Mouse (Mus musculus) ovary, adult 18-20 months (tissue): Measurements from ENCODE around the gene Cep170.

Experiments
- DNase-seq: peaks from one replicate; pipeline ENCODE4 v3.0.0; 2022; ENCODE audit warnings: low spot score, mixed read lengths

The Cep170 gene

DNA sequence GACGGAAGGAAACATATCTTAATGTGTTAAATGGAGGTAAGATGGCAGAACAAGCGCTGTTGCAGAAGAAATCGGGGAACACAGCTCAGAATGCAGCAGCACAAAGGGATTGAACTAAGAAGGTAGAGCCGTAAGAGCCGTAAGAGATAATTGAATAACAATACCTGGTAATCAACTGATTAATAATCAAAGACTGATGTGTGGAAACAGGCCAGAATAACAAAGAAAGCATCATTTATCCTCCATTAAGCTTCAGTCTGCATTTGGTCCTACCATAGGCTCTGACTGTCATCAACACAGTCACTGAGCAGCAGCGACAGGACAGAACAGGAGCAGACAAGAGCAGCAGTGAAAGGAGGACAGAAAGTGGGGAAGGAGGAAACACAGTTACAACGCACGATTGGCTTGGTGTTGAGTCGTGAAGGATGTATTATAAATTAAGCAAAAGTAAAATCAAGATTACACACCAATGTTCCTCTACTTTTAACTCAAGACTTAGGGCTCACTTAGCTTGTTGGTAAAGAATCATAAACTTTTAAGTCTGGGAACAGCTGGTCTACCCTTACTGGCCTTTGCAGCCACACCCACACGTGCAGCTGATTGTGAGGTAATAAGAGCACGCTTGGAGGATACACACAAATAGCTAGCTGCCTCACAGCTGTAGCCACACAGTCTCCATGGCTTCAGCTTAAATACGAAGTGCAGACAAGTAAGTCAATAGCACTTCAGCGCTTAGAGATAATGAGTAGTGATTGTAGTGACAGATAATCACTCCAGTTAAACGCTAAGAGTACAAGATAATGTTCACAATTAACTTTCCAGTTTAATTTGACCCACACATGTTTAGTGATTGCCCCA lies 59.8 kb downstream of the Cep170 start:
- DNase-seq = no peak

DNA sequence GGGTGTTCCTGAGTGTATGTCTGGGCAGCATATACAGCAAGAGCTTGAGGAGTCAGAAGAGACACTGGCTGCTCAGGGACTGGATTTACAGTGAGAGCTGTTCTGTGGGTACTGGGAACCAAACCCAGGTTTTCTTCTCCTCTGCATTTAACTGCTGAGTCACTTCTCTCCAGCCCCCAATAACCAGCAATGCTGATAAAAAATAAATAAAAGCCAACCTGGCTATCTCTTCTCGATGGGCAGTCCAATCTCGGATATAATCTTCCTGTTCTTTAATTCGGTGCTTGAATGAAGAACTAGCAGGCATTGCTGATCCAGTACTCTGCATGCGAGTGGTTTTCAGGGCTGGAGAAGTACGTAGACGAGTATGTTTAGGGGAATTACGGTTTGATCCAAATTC lies 64.2 kb downstream of the Cep170 start:
- no peak for DNase-seq

DNA sequence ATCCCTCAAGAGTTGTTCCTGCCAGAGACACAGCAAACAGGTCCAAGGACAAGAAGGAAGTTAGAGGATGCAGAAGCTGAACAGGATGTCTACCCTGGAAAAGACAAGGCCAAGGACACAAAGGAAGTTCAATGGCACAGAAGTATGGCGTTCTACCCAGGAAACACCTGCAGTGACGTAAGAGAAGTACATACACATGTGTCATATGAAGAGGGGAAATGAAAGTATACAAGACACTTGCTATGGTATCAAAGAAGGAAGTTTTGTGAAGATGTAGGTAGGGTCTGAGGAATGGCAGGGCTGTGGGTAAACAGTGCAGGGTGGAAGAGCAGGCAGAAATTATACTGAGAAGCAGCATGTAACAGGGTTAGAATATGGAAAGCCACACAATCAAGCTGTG lies 81.0 kb downstream of the Cep170 start:
- DNase-seq = no peak

DNA sequence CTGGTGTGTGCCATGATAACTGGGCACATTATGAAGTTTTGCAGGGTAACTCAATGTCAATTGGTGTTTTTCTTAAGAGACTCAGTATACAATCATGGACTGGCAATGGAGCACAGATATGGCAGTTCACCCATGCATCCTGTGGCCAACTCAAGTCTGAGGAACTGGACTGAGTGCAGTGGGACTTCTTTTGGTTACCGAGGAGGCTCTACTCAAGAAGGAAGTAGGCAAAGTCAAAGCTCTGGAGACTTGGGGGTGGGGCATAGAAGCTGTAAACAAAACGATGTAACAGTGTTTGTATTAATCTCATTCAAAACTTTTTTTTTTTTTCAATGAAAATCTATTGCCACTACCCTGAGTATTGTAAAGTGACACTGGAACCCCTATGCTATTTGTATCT lies 83.3 kb downstream of the Cep170 start:
- no peak for DNase-seq

DNA sequence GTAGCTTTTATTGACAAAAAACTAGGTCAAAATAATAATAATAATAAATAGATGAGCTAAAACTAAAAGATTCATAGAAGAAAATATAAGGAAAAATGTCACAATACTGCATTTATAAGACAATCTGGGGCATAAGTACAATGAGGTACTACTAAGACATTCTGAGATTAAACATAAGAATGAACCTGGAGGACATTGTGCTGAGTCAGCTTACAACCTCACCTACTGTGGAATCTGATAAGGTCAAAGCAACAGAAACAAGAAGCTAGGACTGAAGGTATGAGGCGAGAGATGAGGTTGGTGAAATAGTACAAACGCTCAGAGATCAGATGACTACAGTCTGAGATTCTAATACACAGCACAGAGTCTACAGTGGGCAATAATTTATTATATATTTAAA lies 86.5 kb downstream of the Cep170 start:
- no peak for DNase-seq

DNA sequence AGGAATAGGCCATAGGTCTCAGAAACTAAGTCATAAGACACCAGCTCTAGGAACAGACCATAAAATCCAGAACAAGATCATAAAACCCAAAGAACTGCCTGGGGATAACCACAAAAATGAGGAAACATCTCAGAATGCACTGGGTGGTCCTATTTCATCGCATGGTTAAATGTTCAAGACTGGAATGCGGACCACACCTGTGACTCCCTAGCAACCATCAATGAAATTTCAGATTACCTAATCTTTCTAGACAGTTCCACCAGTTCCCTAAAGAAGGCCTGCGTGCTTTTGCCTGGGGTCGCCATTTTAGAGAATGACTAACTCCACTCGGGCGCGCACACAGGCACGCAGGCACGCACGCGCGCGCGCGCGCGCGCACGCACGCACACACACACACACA lies 89.1 kb downstream of the Cep170 start:
- no peak for DNase-seq

DNA sequence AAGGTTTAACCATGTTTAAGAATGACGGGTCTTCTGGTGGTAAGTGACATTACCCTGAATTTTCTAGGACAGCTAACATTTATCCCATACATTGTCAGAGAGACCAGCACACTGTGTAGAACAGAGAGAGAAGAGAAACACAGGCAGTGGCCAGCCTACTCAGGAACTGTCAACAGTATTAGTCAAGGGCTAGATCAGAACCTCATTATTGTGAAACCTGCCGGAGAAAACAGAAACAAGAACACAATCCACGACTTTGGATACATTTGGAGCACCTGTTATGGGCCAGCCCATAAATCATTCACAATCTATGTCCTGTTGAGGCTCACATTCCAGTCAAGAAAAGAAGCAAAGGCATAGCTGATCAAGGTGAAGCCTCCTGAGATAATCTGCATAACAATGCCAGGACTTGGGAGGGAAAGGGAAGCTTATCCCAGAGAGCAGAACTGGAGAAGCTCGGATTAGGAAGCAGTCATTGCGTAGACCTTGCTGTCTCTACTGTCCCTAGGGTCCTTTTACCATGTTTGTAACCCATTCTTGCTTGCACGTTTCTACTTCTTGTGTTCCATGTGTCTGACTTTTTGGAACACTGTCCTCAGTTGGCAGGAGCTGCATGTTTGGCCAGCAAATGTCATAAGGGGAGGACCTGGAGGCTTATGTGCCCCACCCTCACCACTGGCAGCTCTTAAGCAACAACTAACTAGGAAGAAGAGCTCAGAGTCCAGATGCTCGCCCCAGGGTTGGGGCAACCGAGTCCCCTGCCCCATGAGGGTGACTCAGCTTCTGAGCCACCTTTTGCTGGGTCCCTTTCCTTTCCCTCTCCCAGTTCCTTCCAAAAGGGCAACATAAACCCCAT lies 89.8 kb downstream of the Cep170 start:
- DNase-seq = no peak

DNA sequence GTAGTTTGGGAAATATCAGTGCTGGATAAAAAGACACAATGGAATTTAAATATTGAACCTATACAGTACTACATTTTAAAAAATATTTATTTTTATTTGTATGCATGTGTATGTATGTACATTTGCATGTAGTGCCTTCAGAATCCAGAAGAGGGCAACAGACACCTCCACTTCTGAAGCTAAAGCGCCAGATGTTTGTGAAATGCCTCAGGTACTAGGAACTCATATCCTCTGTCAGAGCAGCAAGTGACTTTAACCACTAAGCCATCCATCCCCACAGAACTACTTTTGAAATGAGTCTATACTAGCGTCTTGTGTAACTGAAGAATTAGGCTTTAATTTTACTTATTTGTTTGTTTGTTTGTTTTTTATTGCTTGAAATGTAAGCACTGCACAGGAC lies 101.4 kb downstream of the Cep170 start:
- DNase-seq = no peak

DNA sequence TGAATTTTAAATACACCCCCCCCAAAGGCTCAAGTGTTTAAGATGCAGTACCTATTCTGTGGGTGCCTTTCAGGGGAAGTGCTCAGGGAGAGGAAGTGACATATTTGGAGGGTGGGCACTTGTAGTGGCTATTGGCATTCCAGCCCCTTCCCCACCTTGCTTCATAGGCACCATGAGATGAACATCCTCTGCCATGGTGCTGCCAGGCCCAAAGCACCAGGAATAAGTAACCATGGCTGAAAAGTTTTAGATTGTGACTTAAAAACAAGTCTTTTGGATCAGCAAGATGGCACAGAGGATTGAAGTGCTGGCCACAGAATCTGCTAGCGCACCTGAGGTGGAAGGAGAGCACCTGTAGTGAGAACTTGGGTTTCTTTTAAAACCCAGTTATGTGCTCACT lies 113.6 kb downstream of the Cep170 start:
- no peak for DNase-seq

DNA sequence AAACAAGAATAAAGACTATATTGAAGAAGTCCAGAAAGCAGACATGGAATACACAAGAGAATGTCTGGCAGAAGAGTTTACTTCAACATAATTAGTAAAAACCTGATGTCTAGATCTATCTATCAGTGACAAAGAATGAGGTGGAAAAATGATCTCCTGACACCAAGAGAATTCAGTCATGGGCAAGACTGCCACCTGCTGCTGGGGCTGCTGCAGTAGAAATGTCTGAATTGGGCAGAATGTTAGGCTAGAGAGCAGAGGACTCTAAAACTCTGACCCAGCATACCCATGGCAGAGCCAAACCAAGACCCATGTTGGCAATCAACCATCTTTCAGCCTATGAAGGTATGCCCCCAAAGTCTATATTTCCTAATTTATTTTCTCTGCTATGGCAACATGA lies 114.1 kb downstream of the Cep170 start:
- no peak for DNase-seq

DNA sequence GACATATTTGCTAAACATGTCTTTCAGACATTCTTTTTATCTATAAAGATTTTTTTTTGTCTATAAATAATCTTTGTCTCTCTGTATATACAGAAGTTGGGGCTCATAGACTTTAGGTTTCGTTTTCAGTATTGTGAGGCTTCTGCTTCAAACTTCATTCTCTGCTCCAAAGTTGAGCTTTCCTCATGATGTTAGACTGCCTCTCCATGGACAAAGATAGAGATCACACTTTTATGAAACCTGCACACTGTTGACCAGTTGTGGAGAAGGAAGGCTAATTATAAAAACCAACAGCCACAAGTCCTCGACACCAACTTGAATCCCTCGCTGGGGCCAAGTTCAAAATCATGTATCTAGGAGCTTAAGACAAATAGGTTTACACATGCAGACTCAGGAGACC lies 115.2 kb downstream of the Cep170 start:
- DNase-seq = no peak

DNA sequence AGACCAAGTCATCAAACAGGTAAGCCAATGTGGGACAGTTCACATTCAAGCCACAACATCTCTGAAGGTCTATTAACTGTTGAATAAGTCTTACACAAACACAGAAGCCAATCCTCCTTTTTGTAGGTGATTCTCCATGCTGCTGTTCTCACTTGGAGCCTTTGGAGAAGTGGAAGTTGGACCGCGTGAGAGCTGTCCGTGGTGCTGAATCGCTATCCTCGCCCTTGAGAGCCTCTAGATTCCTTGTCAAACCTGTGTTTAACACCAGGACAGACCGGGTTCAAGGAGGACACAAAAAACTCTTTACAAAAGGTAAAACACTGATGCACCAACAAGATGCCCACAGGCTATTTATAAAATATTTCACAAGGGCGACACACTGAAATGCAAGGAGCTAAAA lies 116.8 kb downstream of the Cep170 start:
- no peak for DNase-seq

DNA sequence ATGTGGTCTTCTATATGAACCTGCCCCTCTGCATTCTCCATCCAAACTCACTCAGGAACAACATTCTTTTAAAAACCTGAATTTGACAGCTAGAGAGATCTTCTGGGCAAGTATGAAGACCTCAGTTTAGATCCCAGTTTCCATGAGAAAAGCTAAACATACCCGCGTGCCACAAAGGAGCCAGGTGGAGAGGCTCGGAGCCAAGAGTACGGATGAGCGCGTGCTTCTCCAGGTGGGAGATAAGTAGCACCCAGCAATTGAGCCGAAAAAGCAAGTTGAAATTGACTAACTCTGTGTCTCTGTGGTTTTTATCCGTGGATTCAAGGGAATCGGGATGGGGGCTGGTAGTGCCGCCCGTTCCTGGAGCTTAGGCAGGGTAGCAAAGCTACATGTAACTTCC lies 122.8 kb downstream of the Cep170 start:
- DNase-seq = no peak

DNA sequence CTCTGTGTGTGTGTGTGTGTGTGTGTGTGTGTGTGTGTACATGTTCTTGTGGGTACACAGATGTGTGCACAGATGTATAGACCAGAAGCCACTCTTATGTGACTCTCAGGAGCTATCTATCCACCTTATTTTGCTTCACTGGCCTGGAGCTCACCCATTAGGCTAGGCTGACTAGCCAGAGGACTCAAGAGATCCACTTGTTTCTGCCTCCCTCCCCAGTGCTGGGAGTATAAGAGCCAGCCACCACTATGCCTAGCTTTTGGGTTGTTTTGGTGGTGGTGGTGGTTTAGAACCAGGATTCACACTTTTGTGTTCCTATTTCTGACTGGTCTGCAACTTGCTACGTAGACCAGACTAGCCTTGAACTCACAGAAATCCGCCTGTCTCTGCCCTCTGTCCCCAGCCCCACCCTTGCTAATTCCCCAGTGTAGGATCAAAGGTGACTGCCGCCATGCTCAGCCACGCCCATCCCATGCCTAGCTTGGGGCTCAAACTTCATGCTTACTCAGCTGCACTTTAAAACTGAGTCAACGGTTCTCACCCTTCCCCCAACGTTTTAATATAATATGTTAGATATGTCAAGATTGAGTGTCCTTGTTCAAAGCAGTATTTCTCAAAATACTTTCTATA lies 125.5 kb downstream of the Cep170 start:
- no peak for DNase-seq
